Mouse (Mus musculus) erythroblast, embryonic 14.5 days (primary cell): ENCODE results near the gene Acpp.

Experiments
- GATA1 ChIP-seq: IDR thresholded peaks from 2 replicates; pipeline ENCODE4 v1.6.1; 2012; ENCODE audit warnings: low read length, inconsistent platforms, mixed read lengths
- TAL1 ChIP-seq: IDR thresholded peaks from 3 replicates; pipeline ENCODE4 v1.6.1; 2012; ENCODE audit warnings: low read length, inconsistent platforms, mixed read lengths

DNA sequence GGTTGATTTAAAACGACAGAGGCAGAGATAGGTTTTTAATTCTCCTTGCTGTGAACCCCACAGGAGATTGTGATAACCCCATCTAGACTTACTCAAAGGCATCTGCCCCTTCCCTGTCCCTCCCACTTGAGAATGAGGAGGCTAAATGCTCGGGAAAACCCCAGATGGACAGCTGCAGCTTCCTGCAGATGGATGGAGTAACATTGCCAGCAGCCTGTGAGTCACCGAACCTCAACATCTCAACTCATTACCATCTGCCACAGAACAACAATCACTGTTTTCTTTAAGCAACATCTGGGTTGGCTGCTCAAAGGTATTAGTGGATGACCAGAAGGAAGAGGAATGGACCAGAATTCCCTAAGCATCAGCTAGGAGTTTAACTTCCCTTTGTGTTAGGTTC lies 38.0 kb upstream of the Acpp start:
- TF ChIP-seq TAL1: no peak
- no peak for TF ChIP-seq GATA1
